Mouse (Mus musculus) heart, postnatal 4 days (tissue): ENCODE data around the gene Zfp677. TPM values are rescaled to one million over a fixed set of nuclear protein-coding genes. Genes with fewer than 3 reads are reported as not detected.
"Not testable (repeated sequence)": the region's sequence is repeated elsewhere in the genome, so short reads cannot be mapped to it uniquely, and the experiment has no call there.

Experiments
- DNase-seq: peaks from one replicate; pipeline ENCODE4 v3.0.0; 2021
- total RNA-seq, 2 experiments: library from RNA; stranded (reverse); gene quantifications; 2 replicates each; pipeline ENCODE4 v1.2.3; 2021

Gene Zfp677
- total RNA-seq = 1 to 10 TPM; 1.1 TPM

DNA sequence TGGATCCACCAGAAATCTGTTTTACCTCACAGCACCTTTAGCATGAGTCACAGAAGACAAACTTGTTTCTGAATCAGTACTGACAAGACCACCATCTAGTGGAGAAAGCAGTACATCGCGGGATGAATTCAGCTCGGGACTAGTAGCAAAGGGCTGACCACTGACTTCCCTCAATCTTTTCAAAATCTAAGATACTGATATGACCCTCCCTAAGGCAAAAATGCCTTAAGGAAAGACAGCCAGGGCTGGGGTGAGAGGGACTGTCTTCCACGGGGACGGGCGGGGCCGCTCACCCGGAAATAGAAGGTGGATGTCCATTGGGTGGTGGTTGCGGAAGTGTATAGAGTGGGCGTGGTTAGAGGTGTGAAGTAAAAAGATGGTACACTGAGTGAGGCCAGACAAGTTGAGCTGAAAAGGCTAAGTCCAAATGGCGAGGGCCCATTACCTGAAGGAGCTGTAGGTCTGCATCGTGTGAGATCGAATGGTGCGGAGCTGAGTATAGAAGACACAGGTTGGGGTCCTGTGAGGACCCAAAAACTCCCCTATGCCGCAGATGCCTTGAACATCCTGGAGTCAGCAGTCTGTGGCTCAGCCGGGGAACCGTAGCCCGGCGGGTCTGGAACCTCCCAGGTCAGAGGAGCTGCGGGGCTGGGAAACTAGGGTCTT, at the start of gene Zfp677:
TSS of gene Zfp677 (plus strand) at position 358 of the 666 bp plus-strand sequence.
- DNase-seq = peak; percentile 62

DNA sequence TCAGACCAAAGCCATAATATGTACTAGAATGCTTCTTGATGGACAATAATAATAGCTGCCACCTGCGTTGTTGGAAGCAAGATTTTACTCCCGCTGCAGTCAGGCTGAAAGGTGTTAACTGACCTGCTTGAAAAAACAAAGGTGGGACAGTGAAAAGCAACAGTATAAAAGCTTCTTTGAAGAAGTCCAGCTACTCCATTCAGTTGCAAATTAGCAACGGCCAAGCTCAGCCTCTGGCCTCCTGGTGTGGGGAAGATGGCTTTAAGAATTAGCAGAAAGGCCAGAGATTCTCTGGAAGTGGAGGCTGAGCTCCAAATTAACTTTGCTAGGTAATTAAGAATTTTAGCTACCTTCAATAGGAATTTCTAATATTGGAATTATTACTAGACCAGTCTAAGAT, 15.5 kb upstream of the Zfp677 start:
- not testable (repeated sequence) for DNase-seq

DNA sequence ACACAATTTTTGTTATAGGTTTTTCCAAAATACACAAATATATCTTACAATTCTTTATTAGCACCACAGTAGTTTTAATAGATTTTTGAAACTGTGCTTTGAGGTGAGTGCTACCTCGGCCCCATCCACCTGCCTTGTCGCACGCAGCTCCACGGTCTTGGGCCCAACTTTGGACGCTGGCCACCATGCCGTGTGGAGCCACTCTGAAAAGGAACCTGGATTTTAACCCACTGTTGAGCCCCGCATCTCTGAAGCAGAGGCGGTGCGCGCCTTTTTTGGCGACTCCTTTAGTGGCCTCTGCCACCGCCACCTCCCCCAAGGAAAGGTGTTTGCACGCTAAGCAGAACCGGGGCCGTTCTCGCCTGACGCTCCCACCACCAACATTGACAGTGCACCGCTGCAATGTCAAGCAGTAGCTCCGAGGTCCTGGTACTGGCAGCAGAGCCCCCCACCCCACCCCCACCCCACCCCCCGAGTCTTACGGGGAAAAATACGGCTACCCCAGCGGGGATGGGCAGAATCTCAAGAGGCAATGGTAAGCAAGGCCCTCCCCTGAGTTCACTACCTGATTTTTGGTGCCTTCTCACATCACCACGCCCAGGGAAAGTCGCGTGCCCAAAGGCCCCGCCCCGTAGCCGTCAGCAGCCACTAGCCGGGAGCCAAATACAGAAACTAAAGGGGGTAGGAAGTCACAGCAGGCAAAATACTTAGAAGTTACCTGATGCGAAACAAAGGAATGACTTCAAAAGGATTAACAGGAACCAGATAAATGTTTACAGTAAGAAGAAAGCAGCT, 13.4 kb upstream of the Zfp677 start:
- DNase-seq = peak; percentile 18

DNA sequence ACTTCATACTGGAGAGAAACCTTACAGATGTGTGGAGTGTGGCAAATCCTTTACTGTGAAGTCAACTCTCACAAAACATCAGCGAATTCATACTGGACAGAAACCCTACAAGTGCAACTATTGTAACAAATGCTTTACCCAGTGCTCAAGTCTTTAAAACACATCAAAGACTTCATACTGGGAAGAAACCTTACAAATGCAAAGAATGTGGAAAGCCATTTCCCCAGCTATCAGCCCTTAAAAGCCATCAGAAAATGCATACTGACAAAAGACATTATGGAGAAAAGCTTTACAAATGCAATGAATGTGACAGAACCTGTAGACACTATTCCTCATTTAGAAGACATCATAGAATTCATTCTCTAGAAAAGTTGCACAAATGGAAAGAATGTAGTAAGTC, 8.2 kb upstream of the Zfp677 start:
- no peak for DNase-seq

DNA sequence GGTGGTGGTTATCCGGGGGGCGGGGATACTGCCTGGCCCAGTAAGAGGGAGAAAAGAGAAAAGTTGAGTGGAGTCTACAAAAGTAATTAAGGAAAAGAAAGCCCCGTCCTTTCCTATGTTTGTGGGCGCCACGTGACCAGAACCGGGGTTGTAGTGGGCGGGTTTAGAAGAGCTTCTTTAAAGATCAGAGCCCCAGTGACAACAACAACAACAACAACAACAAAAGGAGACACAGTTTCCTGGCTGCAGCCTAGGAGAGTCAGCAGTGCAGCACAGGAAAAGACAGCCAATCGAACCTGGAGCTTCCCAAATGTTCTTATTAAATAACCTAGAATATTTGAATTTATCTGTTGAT, 486 bp downstream of the Zfp677 start:
- no peak for DNase-seq

DNA sequence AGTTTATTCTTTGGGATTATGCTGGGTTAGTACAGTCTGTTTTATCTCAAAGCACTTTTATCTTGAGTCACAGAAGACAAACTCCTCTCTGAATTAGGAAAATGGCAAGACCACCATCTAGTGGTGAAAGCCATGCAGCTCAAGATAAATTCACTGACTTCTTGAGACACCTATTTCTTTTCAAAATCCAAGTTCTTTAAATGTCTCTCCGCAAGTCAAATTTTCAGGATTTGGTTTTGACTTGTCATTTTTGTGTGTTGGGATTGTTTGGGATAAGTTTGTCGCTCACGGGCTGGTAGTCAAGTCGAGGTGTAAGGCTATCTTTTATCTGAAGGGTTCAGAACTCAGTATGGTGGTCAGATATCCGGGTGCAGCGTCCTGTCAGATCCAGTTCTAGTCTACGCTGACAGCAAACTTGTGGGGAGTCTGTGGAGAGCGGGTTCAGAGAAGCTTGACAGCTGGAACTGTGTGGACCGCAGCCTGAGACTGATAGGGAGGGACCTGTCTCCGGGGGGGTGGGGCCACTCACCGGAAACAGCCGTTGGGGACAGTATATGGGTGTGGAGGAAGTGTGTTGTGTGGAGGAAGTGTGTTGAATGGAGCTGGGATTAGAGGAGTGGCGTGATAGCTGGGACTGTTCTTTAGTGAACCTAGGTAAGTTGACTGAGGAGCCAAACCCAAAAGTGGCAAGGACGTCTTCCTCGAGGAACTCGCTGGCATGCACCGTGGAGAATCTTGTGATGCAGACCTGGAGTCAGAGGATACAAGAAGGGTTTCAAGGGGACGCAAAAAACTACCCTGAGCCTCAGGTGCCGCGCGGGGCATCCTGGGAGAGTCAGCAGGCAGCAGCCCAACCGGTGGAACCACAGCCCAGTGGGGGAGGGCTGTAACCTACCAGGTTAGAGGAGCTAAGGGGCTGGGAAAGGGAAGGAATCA, 39.4 kb downstream of the Zfp677 start, which contains the start of gene Zfp54:
TSS of gene Zfp54 (plus strand) at position 564 of the 936 bp plus-strand sequence.
- DNase-seq = peak; percentile 73

DNA sequence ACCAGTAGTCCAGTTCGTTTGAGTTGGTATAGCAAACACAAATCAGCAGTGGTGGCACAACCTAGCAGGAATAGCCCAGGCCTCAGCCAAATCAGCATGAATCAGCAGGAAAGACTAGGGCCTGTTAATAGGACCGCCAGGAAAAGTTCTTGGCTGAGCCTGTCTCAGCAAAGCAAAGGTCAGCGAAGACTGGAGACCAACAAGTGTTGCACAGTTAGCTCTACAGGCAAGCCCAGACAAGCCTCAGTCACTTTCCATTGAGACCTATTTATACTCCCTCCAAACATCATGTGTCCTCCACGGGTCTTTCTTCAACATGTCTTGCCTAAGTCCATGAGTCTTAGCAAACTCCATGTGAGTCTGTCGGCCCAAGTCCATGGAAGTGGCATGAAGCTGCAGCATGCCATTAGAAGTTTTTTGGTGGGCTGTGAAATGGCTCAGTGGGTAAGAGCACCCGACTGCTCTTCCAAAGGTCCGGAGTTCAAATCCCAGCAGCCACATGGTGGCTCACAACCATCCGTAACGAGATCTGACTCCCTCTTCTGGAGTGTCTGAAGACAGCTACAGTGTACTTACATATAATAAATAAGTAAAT, 55.4 kb downstream of the Zfp677 start:
- not testable (repeated sequence) for DNase-seq

Other genes with a start within 250 kb of the Zfp677 start
- gene Vmn1r234, start 157.7 kb upstream of the Zfp677 start, total RNA-seq = not detected
- not detected for gene Vmn1r235, start 127.3 kb upstream of the Zfp677 start, total RNA-seq
- not detected for gene Vmn1r236, start 100.8 kb upstream of the Zfp677 start, total RNA-seq
- not detected for gene Vmn1r237, start 71.9 kb upstream of the Zfp677 start, total RNA-seq
- gene Zfp54, start 39.5 kb downstream of the Zfp677 start, total RNA-seq = 1 to 10 TPM; 1.3 to 2.1 TPM
- 1 to 10 TPM; 5.1 to 5.3 TPM for gene Zfp51, start 66.6 kb downstream of the Zfp677 start, total RNA-seq
- 1 to 10 TPM; 2.6 to 3.0 TPM for gene Zfp53, start 105.2 kb downstream of the Zfp677 start, total RNA-seq
- 1 to 10 TPM; 6.7 to 7.6 TPM for gene Zfp52, start 151.8 kb downstream of the Zfp677 start, total RNA-seq
- gene Zfp948, start 183.3 kb downstream of the Zfp677 start, total RNA-seq = 10 to 100 TPM; 11.0 to 12.7 TPM